Mouse (Mus musculus) spleen, adult 2 months (tissue): ENCODE results near the gene Dek.

Source experiments
- CTCF ChIP-seq: fragments of 200-500 bp; IDR thresholded peaks from 2 replicates; pipeline ENCODE4 v1.5.1; 2011; ENCODE audit warnings: mild to moderate bottlenecking, inconsistent platforms; ENCODE audit not compliant: insufficient read depth, insufficient read length, insufficient replicate concordance; ENCODE audit errors: extremely low read depth
- POLR2A ChIP-seq: fragments of 200-500 bp; IDR thresholded peaks from 2 replicates; pipeline ENCODE4 v1.6.1; 2011; ENCODE audit warnings: low read depth, low read length, inconsistent platforms

DNA sequence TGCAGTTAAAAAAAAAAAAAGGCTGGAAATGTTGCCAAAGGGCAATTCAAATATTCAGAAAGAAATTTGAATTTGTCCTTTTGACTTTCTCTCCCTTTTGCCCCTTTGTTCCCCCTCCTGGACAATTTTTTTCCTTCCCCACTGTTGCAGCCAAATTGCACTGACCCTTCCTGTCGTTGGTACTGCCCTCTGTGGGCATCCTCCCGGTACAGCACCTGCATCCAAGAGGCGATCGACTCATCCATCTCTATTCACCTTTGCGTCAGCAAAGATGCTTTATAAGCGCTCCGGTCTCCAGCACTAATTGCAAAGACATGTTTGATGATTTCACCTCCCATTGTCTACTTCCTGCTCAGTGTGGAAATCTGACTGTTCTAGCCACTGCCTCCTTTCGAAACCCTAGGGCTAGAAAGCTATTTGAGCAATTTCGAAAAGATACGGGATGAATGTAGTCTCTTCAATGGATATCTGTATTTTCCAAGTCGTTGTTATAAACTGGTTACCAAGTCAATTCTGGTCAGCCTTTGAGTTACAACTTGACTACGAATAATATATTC lies 15.4 kb upstream of the Dek start:
- TF ChIP-seq CTCF (no peak), POLR2A (no peak)
